Mouse (Mus musculus) intestine, embryonic 15.5 days (tissue): Measurements from ENCODE around the gene Gm11037. TPM values are rescaled to one million over a fixed set of nuclear protein-coding genes. Genes with fewer than 3 reads are reported as not detected.
A peak's percentile ranks its signal among the peaks of the same experiment; 100 is the strongest.

Source experiments
- ATAC-seq: fragments of 200-750 bp; cut with Nextera tagmentation; 2 replicates; pipeline ENCODE4 v1.8.0; 2017; ENCODE audit warnings: moderate TSS enrichment, moderate library complexity
- H3K27ac ChIP-seq: fragments of 300-500 bp; sonication (generic); 2 replicates; pipeline ENCODE4 v1.5.1; 2015; ENCODE audit warnings: mild to moderate bottlenecking, inconsistent platforms
- H3K27me3 ChIP-seq: fragments of 300-500 bp; sonication (generic); replicated peaks from 2 replicates; pipeline ENCODE4 v1.6.1; 2015; ENCODE audit warnings: inconsistent platforms
- H3K36me3 ChIP-seq: fragments of 300-500 bp; sonication (generic); 2 replicates; pipeline ENCODE4 v1.6.1; 2015; ENCODE audit warnings: inconsistent platforms
- H3K4me1 ChIP-seq: fragments of 300-500 bp; sonication (generic); replicated peaks from 2 replicates; pipeline ENCODE4 v1.6.1; 2015; ENCODE audit warnings: inconsistent platforms
- H3K4me2 ChIP-seq: fragments of 300-500 bp; sonication (generic); replicated peaks from 2 replicates; pipeline ENCODE4 v1.6.1; 2015; ENCODE audit warnings: mild to moderate bottlenecking, inconsistent platforms
- H3K4me3 ChIP-seq: fragments of 300-500 bp; sonication (generic); replicated peaks from 2 replicates; pipeline ENCODE4 v1.5.1; 2015; ENCODE audit warnings: inconsistent platforms
- H3K9ac ChIP-seq: fragments of 300-500 bp; sonication (generic); 2 replicates; pipeline ENCODE4 v1.6.1; 2015; ENCODE audit warnings: inconsistent platforms
- H3K9me3 ChIP-seq: fragments of 300-500 bp; sonication (generic); 2 replicates; pipeline ENCODE4 v1.6.1; 2016; ENCODE audit warnings: inconsistent platforms
- WGBS: fragments of 180-500 bp; shearing (Covaris S2); methylation state at CpG from one replicate; pipeline ENCODE4 v1.1.7; 2015; 5-methylcytosine and 5-hydroxymethylcytosine counted together
- polyA plus RNA-seq: library from polyadenylated mRNA; unstranded; fragments of >200 nt; fragmentation: Nextera tagmentation; extraction: Ambion mirVana; gene quantifications from 2 replicates; pipeline ENCODE4 v1.2.1, GENCODE M21; 2015

The Gm11037 gene
- polyA plus RNA-seq, 1 experiment from 2014 or later, result not detected

GRCm38 (mm10) chr2:131176491-131176890, 43.2 kb downstream of the Gm11037 start:
- 0 out of 2 replicates have a peak overlapping the region, but pooled peaks have one; percentile 14 for H3K9ac ChIP-seq
- 0 out of 2 replicates have a peak, but pooled peaks cover 2% of the 10 kb centered on the region for H3K36me3 ChIP-seq
- H3K4me3 ChIP-seq, result peak overlapping the region; percentile 80
- peak; percentile 75 for ATAC-seq
- H3K4me1 ChIP-seq, result peaks cover 39% of the 10 kb centered on the region
- peak overlapping the region; percentile 92 for H3K27ac ChIP-seq
- no peaks in the 10 kb centered on the region for H3K9me3 ChIP-seq
- WGBS, result 49% methylated on average over 5 of the region's 5 CpGs
- H3K27me3 ChIP-seq, result peaks cover 12% of the 10 kb centered on the region
- peak overlapping the region; percentile 97 for H3K4me2 ChIP-seq

GRCm38 (mm10) chr2:131177932-131178331, 44.6 kb downstream of the Gm11037 start:
- no peaks in the 10 kb centered on the region for H3K27me3 ChIP-seq
- peak overlapping the region; percentile 92 for H3K27ac ChIP-seq
- WGBS, result 68% methylated on average over 9 of the region's 9 CpGs
- H3K4me2 ChIP-seq, result peak overlapping the region; percentile 97
- H3K36me3 ChIP-seq, result 0 out of 2 replicates have a peak, but pooled peaks cover 2% of the 10 kb centered on the region
- no peaks in the 10 kb centered on the region for H3K9me3 ChIP-seq
- peak overlapping the region; percentile 91 for H3K9ac ChIP-seq
- H3K4me1 ChIP-seq, result peaks cover 35% of the 10 kb centered on the region
- ATAC-seq, result no peak
- H3K4me3 ChIP-seq, result peak overlapping the region; percentile 80

DNA sequence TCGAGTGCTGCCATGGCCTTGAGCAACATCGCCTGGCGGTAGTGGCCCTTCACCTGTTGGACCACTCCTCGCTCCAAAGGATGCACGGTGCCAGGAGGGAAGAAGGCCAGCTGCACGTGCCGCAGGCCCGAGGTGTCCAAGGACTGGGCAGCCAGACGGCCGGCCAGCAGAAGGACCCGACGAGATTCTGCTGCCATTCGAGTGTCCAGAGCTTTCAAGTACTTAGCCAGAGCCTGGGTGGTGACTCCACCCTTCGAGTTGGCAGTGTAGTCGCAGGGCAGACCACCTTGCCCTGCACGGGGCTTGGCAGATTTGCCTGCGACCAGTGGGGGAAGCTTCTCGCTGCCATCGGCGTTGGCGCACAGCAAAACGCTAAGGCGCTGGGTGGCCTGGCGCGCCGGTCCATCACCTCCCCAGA, 45.5 kb downstream of the Gm11037 start:
- WGBS, result 26% methylated on average over 26 of the region's 26 CpGs

DNA sequence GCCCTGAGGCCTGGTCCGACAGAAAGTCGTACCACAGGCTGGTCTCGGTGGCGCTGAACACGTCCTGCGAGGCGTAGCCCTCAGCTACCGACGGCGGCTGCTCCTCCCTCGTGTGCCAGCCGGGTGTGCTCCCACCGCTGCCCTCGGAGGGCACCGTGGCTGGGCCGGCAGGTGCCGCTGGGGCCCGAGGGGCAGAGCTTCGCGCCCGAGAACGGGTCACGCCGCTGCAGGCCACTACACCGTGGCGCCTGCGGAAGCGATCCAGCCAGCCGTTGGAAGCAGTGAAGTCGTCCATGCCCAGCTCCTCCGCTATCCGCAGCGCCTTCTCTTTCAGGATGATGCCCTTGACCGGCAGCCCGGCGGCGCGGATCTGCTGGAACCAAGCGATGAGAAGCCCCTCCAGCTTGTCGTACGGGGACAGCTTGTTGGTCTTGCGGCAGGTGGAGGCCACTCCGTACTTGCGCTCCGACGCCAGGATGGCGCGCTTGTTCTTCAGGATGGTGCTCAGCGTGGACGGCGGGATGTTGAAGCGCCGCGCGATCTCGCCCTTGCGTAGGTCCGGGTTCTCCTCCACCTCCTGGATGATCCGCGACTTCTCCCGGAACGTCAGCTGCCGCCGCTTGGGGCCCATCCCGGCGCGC, 46.1 kb downstream of the Gm11037 start:
- H3K36me3 ChIP-seq, result 0 out of 2 replicates have a peak, but pooled peaks cover 2% of the 10 kb centered on the region
- H3K4me2 ChIP-seq, result peak overlapping the region; percentile 97
- peak overlapping the region; percentile 80 for H3K4me3 ChIP-seq
- H3K9ac ChIP-seq, result peak overlapping the region; percentile 91
- H3K27me3 ChIP-seq, result no peaks in the 10 kb centered on the region
- WGBS, result under 1% methylated on average over 62 of the region's 67 CpGs
- no peaks in the 10 kb centered on the region for H3K9me3 ChIP-seq
- H3K4me1 ChIP-seq, result peaks cover 35% of the 10 kb centered on the region
- peak overlapping the region; percentile 92 for H3K27ac ChIP-seq
- peak; percentile 66 for ATAC-seq

More for the DNA sequence above, 45.5 kb downstream of the Gm11037 start:
- Histone ChIP-seq H3K36me3 (0 out of 2 replicates have a peak, but pooled peaks cover 2% of the 10 kb centered on the region), H3K27me3 (no peaks in the 10 kb centered on the region), H3K9me3 (no peaks in the 10 kb centered on the region), H3K9ac (peak overlapping the region; percentile 91), H3K4me3 (peak overlapping the region; percentile 80), H3K4me1 (peaks cover 35% of the 10 kb centered on the region), H3K4me2 (peak overlapping the region; percentile 97), H3K27ac (peak overlapping the region; percentile 92)
- ATAC-seq, result no peak

- Histone ChIP-seq H3K36me3 (0 out of 2 replicates have a peak, but pooled peaks cover 2% of the 10 kb centered on the region), H3K4me2 (peak within 1 kb of the TSS; percentile 97), H3K9ac (peak within 1 kb of the TSS; percentile 91), H3K27ac (peak within 1 kb of the TSS; percentile 92), H3K4me3 (peak within 1 kb of the TSS; percentile 80), H3K27me3 (no peaks in the 10 kb centered on the region), H3K9me3 (no peaks in the 10 kb centered on the region), H3K4me1 (peaks cover 33% of the 10 kb centered on the region)
- ATAC-seq, result peak; percentile 85
- 2% methylated on average over 51 of the region's 57 CpGs for WGBS
Measured at GRCm38 (mm10) chr2:131179990-131180587, 46.8 kb downstream of the Gm11037 start, which contains the start of gene Cenpb. TSS of gene Cenpb (minus strand) at chr2:131180067.

Other genes starting within 250 kb of the Gm11037 start
- gene 4930402H24Rik, start 227.1 kb upstream of the Gm11037 start, polyA plus RNA-seq, result 25.4 and 25.9 TPM in 2 replicates
- gene Atrn, start 227.0 kb upstream of the Gm11037 start, polyA plus RNA-seq, result 4.4 and 5.2 TPM in 2 replicates
- gene Gfra4, start 90.4 kb upstream of the Gm11037 start, polyA plus RNA-seq, result 8.8 and 9.6 TPM in 2 replicates
- gene Adam33, start 69.7 kb upstream of the Gm11037 start, polyA plus RNA-seq, result 3.3 and 4.0 TPM in 2 replicates
- gene Siglec1, start 46.7 kb upstream of the Gm11037 start, polyA plus RNA-seq, result 0.24 and 0.35 TPM in 2 replicates
- 9.1 and 9.7 TPM in 2 replicates for gene Hspa12b, start 6.2 kb upstream of the Gm11037 start, polyA plus RNA-seq
- 98.6 and 110 TPM in 2 replicates for gene 1700037H04Rik, start 26.6 kb downstream of the Gm11037 start, polyA plus RNA-seq
- gene Cenpb, start 46.6 kb downstream of the Gm11037 start, polyA plus RNA-seq, result 12.5 and 12.6 TPM in 2 replicates
- 44.6 and 49.8 TPM in 2 replicates for gene Cdc25b, start 53.5 kb downstream of the Gm11037 start, polyA plus RNA-seq
- 3.9 and 4.3 TPM in 2 replicates for gene Spef1, start 53.8 kb downstream of the Gm11037 start, polyA plus RNA-seq
- 22.0 and 26.1 TPM in 2 replicates for gene Ap5s1, start 73.6 kb downstream of the Gm11037 start, polyA plus RNA-seq
- gene Mavs, start 100.6 kb downstream of the Gm11037 start, polyA plus RNA-seq, result 22.1 and 25.7 TPM in 2 replicates
- gene Pank2, start 129.0 kb downstream of the Gm11037 start, polyA plus RNA-seq, result 28.0 and 35.4 TPM in 2 replicates
- gene Rnf24, start 219.4 kb downstream of the Gm11037 start, polyA plus RNA-seq, result 2.1 and 2.2 TPM in 2 replicates